Mouse (Mus musculus) myocyte (in vitro differentiated cells): Measurements from ENCODE around the gene Cdhr3. TPM values are rescaled to one million over a fixed set of nuclear protein-coding genes. Genes with fewer than 3 reads are reported as not detected.
A peak's percentile ranks its signal among the peaks of the same experiment; 100 is the strongest.

Source experiments
- H3K27me3 ChIP-seq: one replicate; pipeline ENCODE4 v1.6.1; 2011; ENCODE audit not compliant: control insufficient read depth, insufficient read depth, insufficient read length
- H3K36me3 ChIP-seq: one replicate; pipeline ENCODE4 v1.6.1; 2011; ENCODE audit not compliant: control insufficient read depth, insufficient read depth
- H3K4me2 ChIP-seq: one replicate; pipeline ENCODE4 v1.6.1; 2011; ENCODE audit warnings: low read depth, control low read depth
- H3K4me3 ChIP-seq: one replicate; pipeline ENCODE4 v1.5.1; 2011; ENCODE audit warnings: mild to moderate bottlenecking, control low read depth, moderate library complexity
- H3K79me2 ChIP-seq: one replicate; pipeline ENCODE4 v1.6.1; 2011; ENCODE audit not compliant: control insufficient read depth, insufficient read depth
- H3ac ChIP-seq: one replicate; pipeline ENCODE4 v1.6.1; 2011; ENCODE audit not compliant: control insufficient read depth, insufficient read length
- CEBPB ChIP-seq: IDR thresholded peaks from 2 replicates; pipeline ENCODE4 v1.6.1; 2011; ENCODE audit warnings: mild to moderate bottlenecking, moderate library complexity; ENCODE audit not compliant: poor library complexity, insufficient read depth, severe bottlenecking
- E2F4 ChIP-seq: IDR thresholded peaks from one replicate; pipeline ENCODE4 v1.6.1; 2011; ENCODE audit warnings: mild to moderate bottlenecking, control low read depth, moderate library complexity; ENCODE audit not compliant: insufficient read depth
- MAX ChIP-seq: IDR thresholded peaks from one replicate; pipeline ENCODE4 v1.6.1; 2011; ENCODE audit warnings: low read depth, mild to moderate bottlenecking, control low read depth
- MYOD1 ChIP-seq, 3 experiments: IDR thresholded peaks; one replicate each; pipeline ENCODE4 v1.6.1; 2011; ENCODE audit warnings: control low read depth in 2 of 3, low read depth in 2 of 3, mild to moderate bottlenecking in 2 of 3, moderate library complexity in 1 of 3; ENCODE audit not compliant: insufficient read length in 2 of 3, control insufficient read depth in 1 of 3
- MYOG ChIP-seq, 3 experiments: IDR thresholded peaks; one replicate each; pipeline ENCODE4 v1.6.1; 2011; ENCODE audit warnings: control low read depth in 2 of 3, low read depth in 2 of 3, mild to moderate bottlenecking in 2 of 3; ENCODE audit not compliant: insufficient read length in 2 of 3, control insufficient read depth in 1 of 3, insufficient read depth in 1 of 3
- POLR2A ChIP-seq: IDR thresholded peaks from one replicate; pipeline ENCODE4 v1.6.1; 2011; ENCODE audit warnings: low read depth, mild to moderate bottlenecking, control low read depth, moderate library complexity; ENCODE audit not compliant: insufficient read length
- POLR2AphosphoS2 ChIP-seq: IDR thresholded peaks from one replicate; pipeline ENCODE4 v1.6.1; 2011; ENCODE audit warnings: low read depth, control low read depth; ENCODE audit not compliant: insufficient read length
- REST ChIP-seq: IDR thresholded peaks from one replicate; pipeline ENCODE4 v1.6.1; 2011; ENCODE audit warnings: mild to moderate bottlenecking, control low read depth, moderate library complexity; ENCODE audit not compliant: insufficient read depth, insufficient read length
- SRF ChIP-seq: IDR thresholded peaks from one replicate; pipeline ENCODE4 v1.6.1; 2011; ENCODE audit warnings: low read depth; ENCODE audit not compliant: control insufficient read depth, insufficient read length
- TCF12 ChIP-seq: IDR thresholded peaks from one replicate; pipeline ENCODE4 v1.6.1; 2011; ENCODE audit warnings: mild to moderate bottlenecking, control low read depth; ENCODE audit not compliant: poor library complexity, insufficient read depth, severe bottlenecking
- TCF3 ChIP-seq: IDR thresholded peaks from one replicate; pipeline ENCODE4 v1.6.1; 2011; ENCODE audit warnings: low read depth, control low read depth; ENCODE audit not compliant: insufficient read length
- USF1 ChIP-seq: IDR thresholded peaks from one replicate; pipeline ENCODE4 v1.6.1; 2011; ENCODE audit warnings: low read depth, mild to moderate bottlenecking, control low read depth, moderate library complexity
- polyA plus RNA-seq: library from polyadenylated mRNA; unstranded; fragments of >200 nt; fragmentation: generic; extraction: Trizol; gene quantifications from one replicate; pipeline ENCODE4 v1.2.1, GENCODE M21; 2012; ENCODE audit warnings: missing spikeins

Cdhr3 gene
- polyA plus RNA-seq, 1 experiment: 0.04 TPM

DNA sequence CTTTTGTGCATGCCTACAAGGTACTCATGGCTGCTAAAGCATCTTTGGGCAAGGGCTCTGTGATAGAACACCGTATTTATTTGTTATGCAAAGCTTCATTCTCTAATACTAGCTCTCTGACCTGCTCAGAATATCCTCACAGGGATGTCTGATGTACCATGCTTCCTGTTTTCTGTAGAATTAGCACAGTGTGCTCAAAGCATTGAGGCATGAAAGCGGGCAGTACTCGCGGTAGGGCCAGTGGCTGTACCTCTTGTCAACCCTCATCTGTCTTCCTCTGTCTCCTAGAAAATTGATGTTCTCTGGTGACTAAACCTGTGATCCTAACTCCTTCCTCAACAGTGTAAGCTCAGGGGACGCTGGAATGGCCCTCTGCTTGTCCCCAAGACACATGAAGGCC, 98.6 kb downstream of the Cdhr3 start:
- no peak for TF ChIP-seq SRF
- TF ChIP-seq CEBPB: no peak
- TF ChIP-seq MAX: no peak
- TF ChIP-seq USF1: no peak
- no peak for TF ChIP-seq TCF3
- no peak for TF ChIP-seq REST
- TF ChIP-seq E2F4: no peak
- no peak for TF ChIP-seq MYOD1 (IDR thresholded peaks at IDR 0.05; ENCODE audit: control insufficient read depth in 1 of 3, insufficient read length in 2 of 3, low read depth in 2 of 3)
- TF ChIP-seq MYOG (IDR thresholded peaks at IDR 0.05; ENCODE audit: control insufficient read depth in 1 of 3, insufficient read depth in 1 of 3, insufficient read length in 2 of 3, low read depth in 2 of 3): no peak
- TF ChIP-seq TCF12: no peak
- TF ChIP-seq POLR2AphosphoS2: no peak
- no peak for TF ChIP-seq POLR2A
- H3K4me2 ChIP-seq: no peak overlapping the region
- H3ac ChIP-seq: no peak overlapping the region
- no peak overlapping the region for H3K4me3 ChIP-seq
- no peaks in the 10 kb centered on the region for H3K27me3 ChIP-seq
- H3K36me3 ChIP-seq: no peaks in the 10 kb centered on the region
- no peaks in the 10 kb centered on the region for H3K79me2 ChIP-seq

- TF ChIP-seq MAX: no peak
- peak in 1 of 3 experiments; percentile 53 for TF ChIP-seq MYOG (IDR thresholded peaks at IDR 0.05; ENCODE audit: control insufficient read depth in 1 of 3, insufficient read depth in 1 of 3, insufficient read length in 2 of 3, low read depth in 2 of 3)
- Histone ChIP-seq H3ac (no peak overlapping the region), H3K79me2 (no peaks in the 10 kb centered on the region), H3K4me2 (no peak overlapping the region), H3K4me3 (no peak overlapping the region), H3K36me3 (no peaks in the 10 kb centered on the region), H3K27me3 (no peaks in the 10 kb centered on the region)
Observed at GRCm38 (mm10) chr12:32989731-32990130, 102.9 kb downstream of the Cdhr3 start.

GRCm38 (mm10) chr12:32986284-32986683, 106.4 kb downstream of the Cdhr3 start:
- Histone ChIP-seq H3K27me3 (no peaks in the 10 kb centered on the region), H3K79me2 (no peaks in the 10 kb centered on the region), H3K4me3 (no peak overlapping the region), H3K4me2 (no peak overlapping the region), H3K36me3 (no peaks in the 10 kb centered on the region), H3ac (no peak overlapping the region)
- TF ChIP-seq MYOG (IDR thresholded peaks at IDR 0.05; ENCODE audit: control insufficient read depth in 1 of 3, insufficient read depth in 1 of 3, insufficient read length in 2 of 3, low read depth in 2 of 3) (no peak), TCF12 (no peak), TCF3 (no peak), CEBPB (no peak), MAX (no peak), SRF (no peak), E2F4 (no peak), REST (no peak), MYOD1 (IDR thresholded peaks at IDR 0.05; ENCODE audit: control insufficient read depth in 1 of 3, insufficient read length in 2 of 3, low read depth in 2 of 3) (no peak), POLR2AphosphoS2 (no peak), POLR2A (no peak), USF1 (no peak)

Other genes starting within 250 kb of the Cdhr3 start
- gene Sypl, start 139.0 kb downstream of the Cdhr3 start, polyA plus RNA-seq: 64.0 TPM
- gene Atxn7l1, start 54.8 kb upstream of the Cdhr3 start, polyA plus RNA-seq: 12.4 TPM